Mouse (Mus musculus) neural tube, embryonic 14.5 days (tissue): ENCODE measurements at regions not wholly inside any gene's neighbourhood (a gene's known extent, or its start where the extent isn't known, plus 50 kb on each side); places are given as distances from the start of the nearest gene placed in this dataset.

Experiments used
- ATAC-seq: fragments of 200-750 bp; cut with Nextera tagmentation; 2 replicates; pipeline ENCODE4 v1.8.0; 2017; ENCODE audit warnings: low read depth, mild to moderate bottlenecking, moderate TSS enrichment, moderate library complexity
- H3K27ac ChIP-seq: fragments of 300-500 bp; sonication (generic); 2 replicates; pipeline ENCODE4 v1.5.1; 2014; ENCODE audit warnings: low read depth, mild to moderate bottlenecking, control low read depth, low read length, moderate library complexity, mixed read lengths
- H3K27me3 ChIP-seq: fragments of 300-500 bp; sonication (generic); 2 replicates; pipeline ENCODE4 v1.6.1; 2014; ENCODE audit warnings: low read length; ENCODE audit not compliant: control insufficient read depth, insufficient read depth
- H3K36me3 ChIP-seq: fragments of 300-500 bp; sonication (generic); 2 replicates; pipeline ENCODE4 v1.6.1; 2014; ENCODE audit warnings: low read length, mixed read lengths; ENCODE audit not compliant: control insufficient read depth, insufficient read depth
- H3K4me1 ChIP-seq: fragments of 300-500 bp; sonication (generic); 2 replicates; pipeline ENCODE4 v1.6.1; 2014; ENCODE audit warnings: low read length; ENCODE audit not compliant: control insufficient read depth, insufficient read depth
- H3K4me2 ChIP-seq: fragments of 300-500 bp; sonication (generic); 2 replicates; pipeline ENCODE4 v1.6.1; 2014; ENCODE audit warnings: mild to moderate bottlenecking, low read depth, low read length, control low read depth
- H3K4me3 ChIP-seq: fragments of 300-500 bp; sonication (generic); 2 replicates; pipeline ENCODE4 v1.5.1; 2014; ENCODE audit warnings: low read depth, low read length, control low read depth, mixed read lengths
- H3K9ac ChIP-seq: fragments of 300-500 bp; sonication (generic); replicated peaks from 2 replicates; pipeline ENCODE4 v1.6.1; 2014; ENCODE audit warnings: low read depth, mild to moderate bottlenecking, control low read depth, low read length, mixed read lengths
- H3K9me3 ChIP-seq: fragments of 300-500 bp; sonication (generic); 2 replicates; pipeline ENCODE4 v1.6.1; 2016; ENCODE audit warnings: low read length; ENCODE audit not compliant: control insufficient read depth
- WGBS: fragments of 180-500 bp; shearing (Covaris S2); extraction: QIAGEN DNeasy Blood & Tissue Kit; methylation state at CpG from one replicate; pipeline ENCODE4 v1.1.7; 2014; 5-methylcytosine and 5-hydroxymethylcytosine counted together

- H3K9ac ChIP-seq: no peak overlapping the region
- H3K36me3 ChIP-seq: no peaks in the 10 kb centered on the region
- peak; percentile 25; the same call in 1 of the 2 replicates for ATAC-seq
- no peaks in the 10 kb centered on the region for H3K27me3 ChIP-seq
- no peaks in the 10 kb centered on the region for H3K9me3 ChIP-seq
- no peak overlapping the region for H3K4me3 ChIP-seq
- peak overlapping the region; percentile 27 for H3K4me2 ChIP-seq
- 4% methylated on average over 3 of the region's 3 CpGs for WGBS
- H3K27ac ChIP-seq: peak overlapping the region; percentile 23; the same call in 1 of the 2 replicates
- no peaks in the 10 kb centered on the region for H3K4me1 ChIP-seq
These were observed 846.8 kb downstream of the Tmem182 start for GRCm38 (mm10) chr1:41652210-41652609.

GRCm38 (mm10) chr1:41652646-41653427 lies 847.4 kb downstream of the Tmem182 start:
- H3K4me1 ChIP-seq: no peaks in the 10 kb centered on the region
- peak; percentile 88 for ATAC-seq
- H3K27me3 ChIP-seq: no peaks in the 10 kb centered on the region
- no peak overlapping the region for H3K4me2 ChIP-seq
- no peaks in the 10 kb centered on the region for H3K9me3 ChIP-seq
- no peak overlapping the region for H3K9ac ChIP-seq
- WGBS: 43% methylated on average over 8 of the region's 8 CpGs
- H3K27ac ChIP-seq: no peak overlapping the region; the same call in 1 of the 2 replicates
- H3K36me3 ChIP-seq: no peaks in the 10 kb centered on the region
- no peak overlapping the region for H3K4me3 ChIP-seq

- H3K4me2 ChIP-seq: no peak overlapping the region
- no peak overlapping the region for H3K4me3 ChIP-seq
- no peaks in the 10 kb centered on the region for H3K9me3 ChIP-seq
- H3K9ac ChIP-seq: no peak overlapping the region
- no peaks in the 10 kb centered on the region for H3K4me1 ChIP-seq
- no peaks in the 10 kb centered on the region for H3K36me3 ChIP-seq
- ATAC-seq: no peak
- WGBS: 82% methylated on average over 6 of the region's 6 CpGs
- H3K27ac ChIP-seq: no peak overlapping the region
- H3K27me3 ChIP-seq: no peaks in the 10 kb centered on the region
These were observed 868.7 kb downstream of the Tmem182 start for GRCm38 (mm10) chr1:41674086-41674485.

- Histone ChIP-seq H3K4me3 (no peak overlapping the region), H3K9me3 (no peaks in the 10 kb centered on the region), H3K36me3 (no peaks in the 10 kb centered on the region), H3K4me1 (no peaks in the 10 kb centered on the region), H3K27ac (no peak overlapping the region), H3K27me3 (no peaks in the 10 kb centered on the region), H3K9ac (no peak overlapping the region), H3K4me2 (no peak overlapping the region)
- 63% methylated on average over 6 of the region's 6 CpGs for WGBS
- ATAC-seq: no peak
These were observed 869.9 kb downstream of the Tmem182 start for GRCm38 (mm10) chr1:41675345-41675744.

GRCm38 (mm10) chr1:41705692-41706091 lies 900.3 kb downstream of the Tmem182 start:
- no peaks in the 10 kb centered on the region for H3K36me3 ChIP-seq
- H3K27ac ChIP-seq: no peak overlapping the region
- no peaks in the 10 kb centered on the region for H3K4me1 ChIP-seq
- H3K9me3 ChIP-seq: no peaks in the 10 kb centered on the region
- ATAC-seq: no peak
- no peaks in the 10 kb centered on the region for H3K27me3 ChIP-seq
- H3K4me2 ChIP-seq: no peak overlapping the region
- no peak overlapping the region for H3K9ac ChIP-seq
- H3K4me3 ChIP-seq: no peak overlapping the region
- 83% methylated on average over 3 of the region's 3 CpGs for WGBS

GRCm38 (mm10) chr1:41742644-41743331 lies 937.4 kb downstream of the Tmem182 start:
- no peaks in the 10 kb centered on the region for H3K9me3 ChIP-seq
- no peak overlapping the region for H3K4me3 ChIP-seq
- H3K36me3 ChIP-seq: no peaks in the 10 kb centered on the region
- 0 out of 2 replicates have a peak, but pooled peaks cover 3% of the 10 kb centered on the region for H3K4me1 ChIP-seq
- ATAC-seq: no peak; the same call in 1 of the 2 replicates
- no peak overlapping the region for H3K9ac ChIP-seq
- no peak overlapping the region; the same call in 1 of the 2 replicates for H3K4me2 ChIP-seq
- no peaks in the 10 kb centered on the region for H3K27me3 ChIP-seq
- WGBS: 23% methylated on average over 5 of the region's 5 CpGs
- H3K27ac ChIP-seq: no peak overlapping the region

- no peak for ATAC-seq
- no peak overlapping the region; the same call in 1 of the 2 replicates for H3K4me2 ChIP-seq
These were observed 937.9 kb downstream of the Tmem182 start for GRCm38 (mm10) chr1:41743332-41743710.

GRCm38 (mm10) chr1:41744531-41744930 lies 939.1 kb downstream of the Tmem182 start:
- ATAC-seq: no peak
- WGBS: 71% methylated on average over 3 of the region's 3 CpGs

More at GRCm38 (mm10) chr1:41743332-41743710, 937.9 kb downstream of the Tmem182 start:
- WGBS: 38% methylated on average over 6 of the region's 6 CpGs
- H3K27me3 ChIP-seq: no peaks in the 10 kb centered on the region
- no peak overlapping the region for H3K4me3 ChIP-seq
- no peaks in the 10 kb centered on the region for H3K9me3 ChIP-seq
- H3K9ac ChIP-seq: no peak overlapping the region
- H3K4me1 ChIP-seq: 0 out of 2 replicates have a peak, but pooled peaks cover 3% of the 10 kb centered on the region
- H3K27ac ChIP-seq: no peak overlapping the region
- H3K36me3 ChIP-seq: no peaks in the 10 kb centered on the region

GRCm38 (mm10) chr1:41759366-41759765 lies 936.2 kb upstream of the Pou3f3 start:
- Histone ChIP-seq H3K4me2 (no peak overlapping the region), H3K27ac (no peak overlapping the region), H3K9me3 (no peaks in the 10 kb centered on the region), H3K9ac (no peak overlapping the region), H3K4me3 (no peak overlapping the region), H3K36me3 (no peaks in the 10 kb centered on the region), H3K4me1 (no peaks in the 10 kb centered on the region), H3K27me3 (no peaks in the 10 kb centered on the region)
- ATAC-seq: no peak
- WGBS: 48% methylated on average over 6 of the region's 6 CpGs

More at GRCm38 (mm10) chr1:41744531-41744930, 939.1 kb downstream of the Tmem182 start:
- H3K9ac ChIP-seq: no peak overlapping the region
- no peak overlapping the region for H3K4me2 ChIP-seq
- H3K4me3 ChIP-seq: no peak overlapping the region
- H3K4me1 ChIP-seq: 0 out of 2 replicates have a peak, but pooled peaks cover 3% of the 10 kb centered on the region
- no peak overlapping the region for H3K27ac ChIP-seq
- H3K9me3 ChIP-seq: no peaks in the 10 kb centered on the region
- no peaks in the 10 kb centered on the region for H3K36me3 ChIP-seq
- H3K27me3 ChIP-seq: no peaks in the 10 kb centered on the region
